Mouse (Mus musculus) c-Kit-negative CD71-positive TER-119-positive erythroid progenitor cells, embryonic 14.5 days (primary cell): ENCODE results near the gene Gramd1b.

Experiments
- DNase-seq: peaks from one replicate; pipeline ENCODE4 v3.0.0-alpha.2; 2013; ENCODE audit warnings: low read depth, low spot score

The Gramd1b gene

GRCm38 (mm10) chr9:40458559-40459303 is 72.5 kb downstream of the Gramd1b start:
- no peak for DNase-seq

GRCm38 (mm10) chr9:40457448-40457847 is 73.7 kb downstream of the Gramd1b start:
- DNase-seq, result no peak

- DNase-seq, result no peak
Measured at GRCm38 (mm10) chr9:40456191-40456590, 75.0 kb downstream of the Gramd1b start.

- no peak for DNase-seq
Measured at GRCm38 (mm10) chr9:40455336-40456185, 75.6 kb downstream of the Gramd1b start.

- DNase-seq, result no peak
Measured at GRCm38 (mm10) chr9:40455020-40455335, 76.2 kb downstream of the Gramd1b start.

- DNase-seq, result no peak
Measured at GRCm38 (mm10) chr9:40453889-40454288, 77.3 kb downstream of the Gramd1b start.

- DNase-seq, result no peak
Measured at GRCm38 (mm10) chr9:40452208-40452607, 79.0 kb downstream of the Gramd1b start.

GRCm38 (mm10) chr9:40450776-40451175 is 80.4 kb downstream of the Gramd1b start:
- no peak for DNase-seq

GRCm38 (mm10) chr9:40450417-40450714 is 80.8 kb downstream of the Gramd1b start:
- no peak for DNase-seq

- no peak for DNase-seq
Measured at GRCm38 (mm10) chr9:40449610-40450416, 81.4 kb downstream of the Gramd1b start.

- DNase-seq, result no peak
Measured at GRCm38 (mm10) chr9:40448646-40449243, 82.4 kb downstream of the Gramd1b start.

GRCm38 (mm10) chr9:40447265-40447664 is 83.9 kb downstream of the Gramd1b start:
- DNase-seq, result no peak

- DNase-seq, result no peak
Measured at GRCm38 (mm10) chr9:40444961-40445360, 86.2 kb downstream of the Gramd1b start.

GRCm38 (mm10) chr9:40442784-40443183 is 88.4 kb downstream of the Gramd1b start:
- DNase-seq, result no peak

- no peak for DNase-seq
Measured at GRCm38 (mm10) chr9:40439973-40440687, 91.1 kb downstream of the Gramd1b start.

- no peak for DNase-seq
Measured at GRCm38 (mm10) chr9:40438731-40439526, 92.3 kb downstream of the Gramd1b start.

- no peak for DNase-seq
Measured at GRCm38 (mm10) chr9:40437891-40438290, 93.3 kb downstream of the Gramd1b start.

- no peak for DNase-seq
Measured at GRCm38 (mm10) chr9:40433286-40433685, 97.9 kb downstream of the Gramd1b start.

GRCm38 (mm10) chr9:40430969-40431368 is 100.2 kb downstream of the Gramd1b start:
- DNase-seq, result no peak

- no peak for DNase-seq
Measured at GRCm38 (mm10) chr9:40427663-40428062, 103.5 kb downstream of the Gramd1b start.
